Mouse (Mus musculus) gonadal fat pad, adult 2 months (tissue): Measurements from ENCODE around the gene Mmgt2. TPM values are rescaled to one million over a fixed set of nuclear protein-coding genes. Genes with fewer than 3 reads are reported as not detected.

Source experiments
- DNase-seq: peaks from one replicate; pipeline ENCODE4 v3.0.0-alpha.2; 2012; ENCODE audit warnings: low read depth
- polyA plus RNA-seq: library from polyadenylated mRNA; depleted of rRNA; stranded (reverse); fragments of >200 nt; gene quantifications from 2 replicates; pipeline ENCODE4 v1.2.3, GENCODE M21; 2012; rRNA removed

Mmgt2 gene
- 50.9 and 64.9 TPM in 2 replicates for polyA plus RNA-seq

DNA sequence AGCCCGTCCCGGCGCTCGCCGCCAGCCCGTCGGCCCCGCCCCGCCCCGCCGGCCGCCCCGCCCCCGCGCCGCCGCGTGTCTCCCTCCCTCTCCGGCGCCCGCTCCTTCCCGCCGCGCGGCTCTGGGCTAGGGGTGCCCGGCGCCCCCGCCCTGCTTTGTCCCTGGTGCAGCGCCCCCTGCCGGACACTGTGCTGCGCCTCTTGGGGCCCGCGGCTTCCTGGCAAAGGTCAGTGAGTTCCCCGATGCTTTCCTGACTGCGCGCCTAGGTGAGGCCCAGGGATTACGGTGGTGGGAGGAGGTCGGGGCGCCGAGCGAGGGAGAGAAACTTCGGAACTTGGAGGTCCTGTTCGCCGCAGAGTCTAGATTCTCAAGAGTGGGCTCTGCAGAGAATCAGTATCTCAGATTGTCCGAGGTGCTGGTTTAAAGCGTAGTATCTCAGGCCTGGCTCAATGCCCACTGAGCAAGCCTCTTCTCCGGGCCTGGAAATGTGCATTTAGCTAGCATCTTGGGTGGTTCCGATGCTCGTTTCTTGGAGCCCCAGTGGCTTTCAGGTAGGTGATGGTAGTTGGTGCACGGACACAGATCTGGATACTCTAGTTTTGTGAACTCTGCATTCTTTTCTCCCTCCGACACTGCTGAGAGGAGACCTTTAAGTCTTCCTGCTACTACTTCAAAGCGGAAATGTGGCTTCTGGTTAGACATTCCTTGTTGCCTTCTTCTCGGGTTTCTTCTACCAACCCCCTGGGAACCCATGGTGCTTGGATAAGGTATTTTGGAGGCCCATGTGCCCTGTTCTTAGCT lies at the start of gene Mmgt2:
Gene Mmgt2 (plus strand): TSS at position 74 of the 801 bp plus-strand sequence.
- no peak for DNase-seq

DNA sequence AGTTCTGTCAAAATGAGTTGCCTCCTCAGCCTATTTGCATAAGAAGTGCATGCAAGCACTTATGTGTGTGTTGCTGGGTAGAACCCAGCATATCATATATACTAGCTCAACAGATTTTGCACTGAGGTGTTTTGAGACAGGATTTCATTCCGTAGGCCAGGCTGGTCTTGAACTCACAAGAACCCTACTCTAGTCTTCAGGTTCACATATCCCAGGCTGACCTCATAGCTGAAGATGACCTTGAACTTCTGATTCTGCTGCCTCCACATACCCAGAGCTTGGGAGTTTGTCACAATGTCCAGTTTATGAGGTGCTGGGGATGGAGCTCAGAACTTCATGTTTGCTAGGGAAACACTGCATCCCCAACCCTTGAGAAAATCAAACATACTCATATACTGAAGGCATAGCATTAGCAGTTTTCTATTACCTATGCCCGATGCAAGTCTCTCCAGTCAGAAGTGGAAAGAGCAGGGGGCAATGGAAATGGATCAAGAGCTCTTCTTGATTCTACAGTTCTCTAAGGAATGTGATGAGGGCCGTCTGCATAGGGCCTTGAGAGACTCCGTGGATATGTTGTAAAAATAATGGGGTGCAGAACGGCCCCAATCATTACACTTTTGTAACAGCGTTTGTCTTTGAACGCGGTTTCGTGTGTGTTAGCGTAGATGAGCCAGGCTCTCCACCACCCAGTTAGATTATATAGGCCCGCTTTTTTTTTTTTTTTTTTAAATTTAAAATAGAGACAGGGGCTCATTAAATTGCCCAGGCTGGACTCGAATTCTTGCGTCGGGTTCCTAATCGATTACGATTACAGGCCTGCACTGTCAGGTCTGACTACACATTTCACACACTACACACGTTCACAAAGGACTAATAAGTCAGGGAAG lies 46.5 kb upstream of the Mmgt2 start:
- no peak for DNase-seq

DNA sequence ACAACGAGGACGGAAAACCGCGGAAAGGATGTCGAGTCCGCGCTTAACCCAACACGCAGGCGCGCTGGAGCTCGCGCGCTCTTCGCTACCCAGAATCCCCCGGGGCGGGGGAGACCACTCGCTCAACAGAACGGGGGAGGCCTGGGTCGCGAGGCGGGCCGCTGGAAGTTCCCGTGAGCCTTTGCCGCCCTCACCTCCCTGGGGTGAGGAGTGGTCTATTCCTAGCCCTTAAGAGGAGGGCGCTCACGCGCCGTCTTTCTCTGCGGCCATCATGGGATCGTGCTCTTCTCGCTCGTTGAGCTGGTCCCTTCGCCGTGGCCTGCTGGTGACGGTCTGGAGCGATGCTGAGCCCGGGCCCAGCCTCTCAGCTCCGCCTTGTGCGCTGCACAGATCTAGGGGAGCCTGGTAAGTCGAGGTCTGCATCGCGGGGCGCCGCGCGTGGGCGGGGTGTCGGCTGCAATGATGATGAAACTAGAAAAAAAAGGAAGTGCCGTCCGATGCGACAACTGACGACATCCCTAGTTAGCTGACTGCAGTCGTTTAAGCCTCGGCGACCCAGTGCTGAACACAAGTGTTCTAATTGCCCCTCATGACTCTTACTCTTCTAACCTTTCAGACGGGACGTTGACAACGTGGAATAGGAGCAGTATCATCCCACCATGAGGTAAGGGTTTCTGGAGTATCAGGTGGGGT lies 45.7 kb upstream of the Mmgt2 start:
- no peak for DNase-seq

DNA sequence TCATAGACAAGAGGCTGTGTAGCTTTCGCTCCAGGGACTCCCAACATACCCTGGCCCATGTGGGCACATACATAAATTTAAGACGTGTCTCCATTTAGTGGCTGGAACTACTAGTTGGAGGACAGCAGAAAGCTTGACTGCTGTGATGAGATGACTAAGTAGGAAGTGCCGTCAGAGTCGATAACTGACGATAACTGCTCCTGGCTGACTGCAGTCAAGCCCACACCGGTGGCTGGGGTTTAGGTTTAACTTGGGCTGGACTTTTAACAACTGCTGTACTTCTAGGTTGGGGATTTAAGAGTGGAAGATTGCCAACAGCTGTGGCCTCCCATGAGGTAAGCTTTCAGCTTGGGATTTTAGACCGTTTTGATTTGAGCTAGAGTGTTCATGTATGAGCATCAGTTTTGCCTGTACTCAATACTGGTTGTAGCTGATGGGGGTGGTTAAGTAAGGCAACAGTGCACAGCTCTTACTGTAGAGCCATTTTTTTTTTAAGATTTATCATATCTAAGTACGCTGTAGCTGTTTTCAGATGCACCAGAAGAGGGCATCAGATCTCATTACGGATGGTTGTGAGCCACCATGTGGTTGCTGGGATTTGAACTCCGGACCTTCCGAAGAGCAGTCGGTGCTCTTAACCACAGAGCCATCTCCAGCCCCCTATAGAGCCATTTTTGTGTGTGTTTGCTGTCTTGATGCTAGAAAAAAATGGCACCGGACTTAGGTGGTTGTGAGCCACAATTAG lies 45.0 kb upstream of the Mmgt2 start:
- no peak for DNase-seq

DNA sequence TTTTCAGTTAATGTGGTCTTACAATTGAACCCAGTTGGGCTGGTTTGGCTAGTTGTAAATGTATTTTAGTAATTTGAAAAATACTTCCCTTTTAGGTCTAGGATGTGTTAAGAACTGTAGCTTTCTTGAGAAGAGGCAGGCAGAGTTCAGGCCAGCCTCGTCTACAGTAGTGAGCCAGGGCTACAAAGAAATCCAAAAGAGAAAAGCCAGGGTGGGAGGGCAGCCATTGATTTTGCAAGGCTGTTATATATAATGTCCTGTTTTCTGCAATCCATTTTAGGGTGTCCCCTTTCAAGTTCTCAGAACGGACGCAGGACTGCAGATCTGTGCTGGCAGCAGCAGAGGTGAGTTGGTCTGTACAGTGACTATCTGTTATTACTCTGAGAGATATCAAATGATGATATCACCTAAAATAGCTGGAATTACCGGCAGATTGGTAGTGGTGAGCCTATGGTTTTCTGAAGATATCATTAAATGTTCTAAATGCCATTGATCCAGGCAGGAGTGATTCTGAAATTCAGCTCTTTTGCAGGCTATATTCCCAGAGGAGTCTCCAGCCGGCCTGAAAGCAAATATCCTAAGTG lies 44.2 kb upstream of the Mmgt2 start:
- no peak for DNase-seq

DNA sequence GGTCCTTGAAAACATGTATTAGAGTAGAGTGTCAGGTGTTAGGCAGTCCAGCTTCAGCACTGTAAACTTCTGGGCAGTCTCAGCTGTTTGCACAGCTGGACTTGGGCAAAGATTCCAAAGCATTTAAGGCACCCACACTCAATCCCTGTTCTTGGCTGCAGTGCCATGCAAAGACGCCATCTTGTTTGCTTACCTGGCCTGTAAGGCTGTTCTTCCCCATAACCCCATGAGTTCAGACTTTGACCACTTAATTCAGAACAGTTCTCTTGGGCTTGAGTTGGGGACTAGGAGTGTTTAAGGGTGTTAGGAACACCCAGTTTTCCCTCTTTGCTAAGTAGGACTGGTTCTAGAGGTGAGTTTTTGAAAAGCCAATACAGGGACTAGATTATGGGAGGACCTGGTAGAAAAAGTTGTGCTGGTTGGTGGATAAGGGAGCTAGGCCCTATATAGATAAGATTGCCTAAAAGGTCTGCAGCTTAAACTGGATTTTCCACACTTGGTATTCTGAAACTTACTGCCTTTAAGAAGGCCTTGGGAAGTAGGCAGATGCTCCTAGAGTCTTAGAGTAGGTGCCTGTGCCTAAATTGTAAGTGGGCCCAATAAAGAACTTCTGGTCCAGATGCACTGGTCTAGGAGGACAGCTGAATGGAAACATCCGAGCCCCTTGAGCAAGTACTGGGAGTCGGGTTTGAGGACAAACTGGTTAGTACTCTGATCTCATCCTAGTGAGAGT lies 43.4 kb upstream of the Mmgt2 start:
- DNase-seq = no peak

DNA sequence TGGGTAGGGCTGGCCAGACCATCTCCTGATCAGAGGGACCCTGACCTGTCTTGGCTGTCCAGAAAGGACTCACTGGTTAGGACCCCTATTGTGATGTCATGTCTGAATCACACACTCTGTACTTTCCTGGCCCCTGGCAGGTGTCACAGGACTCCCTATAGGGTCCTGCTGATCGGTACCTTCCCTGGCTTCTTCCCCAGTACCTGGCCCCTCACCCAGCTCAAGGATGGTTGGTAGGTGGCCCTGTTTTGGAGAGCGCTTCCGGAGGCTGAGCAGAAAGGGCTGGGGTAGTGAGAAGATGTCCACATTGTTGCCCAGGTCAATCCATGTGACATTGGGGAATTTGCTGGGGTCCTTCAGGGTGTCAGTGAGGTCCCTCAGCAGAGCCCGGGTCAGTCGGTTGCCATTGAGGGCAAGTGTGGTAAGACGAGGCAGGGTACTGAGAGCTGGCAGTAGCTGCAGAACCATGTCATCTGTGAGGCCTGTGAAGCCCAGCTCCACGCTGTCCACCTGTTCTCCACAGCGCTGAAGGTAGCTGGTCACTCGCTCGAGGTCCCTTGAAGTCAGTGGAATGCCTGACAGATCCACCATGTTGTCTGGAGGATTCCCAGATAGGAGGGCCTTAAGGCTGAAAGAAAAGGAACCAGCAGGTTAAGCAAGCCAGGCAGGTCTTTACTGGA lies 42.7 kb upstream of the Mmgt2 start:
- no peak for DNase-seq

DNA sequence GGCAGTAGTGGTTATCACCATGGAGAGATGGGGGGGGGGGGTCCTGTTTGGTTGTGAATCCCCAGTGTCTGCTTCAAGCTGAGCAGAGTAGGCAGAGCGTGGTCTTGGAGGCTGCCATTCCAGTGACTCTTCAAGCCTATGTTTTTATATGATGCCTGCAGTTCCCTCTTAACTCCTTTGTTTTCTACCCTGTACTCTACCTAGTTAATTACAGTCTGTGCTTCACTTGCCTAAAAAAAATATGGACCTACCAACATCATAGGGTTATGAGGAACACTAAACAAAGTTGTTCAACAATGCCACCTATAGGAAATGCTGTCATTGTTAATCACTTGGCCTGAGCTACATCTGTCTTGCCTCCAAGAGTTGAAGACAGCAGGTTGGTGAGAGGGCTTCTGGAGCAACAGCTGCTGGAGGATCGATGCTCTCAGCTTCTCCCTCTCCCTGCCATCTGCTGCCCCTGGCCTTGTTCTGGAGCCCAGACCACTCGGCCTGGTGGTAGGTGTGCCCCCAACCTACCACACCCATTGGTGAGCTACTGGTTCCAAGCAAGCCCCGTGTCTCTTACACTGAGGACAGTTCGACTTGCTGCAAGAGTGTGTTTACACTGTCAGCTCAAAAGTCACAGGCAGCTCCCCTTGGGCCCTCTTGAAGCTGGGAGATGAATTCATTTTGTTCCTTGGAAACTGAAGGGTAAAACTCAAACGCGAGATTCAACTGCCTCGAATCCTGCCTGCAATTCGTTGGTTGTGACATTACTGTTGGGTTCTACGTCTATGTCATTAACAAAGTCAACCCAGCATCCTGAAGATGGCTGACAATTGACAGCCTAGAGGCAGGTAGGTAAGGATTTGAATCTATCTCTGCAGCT lies 41.9 kb upstream of the Mmgt2 start:
- DNase-seq = no peak

DNA sequence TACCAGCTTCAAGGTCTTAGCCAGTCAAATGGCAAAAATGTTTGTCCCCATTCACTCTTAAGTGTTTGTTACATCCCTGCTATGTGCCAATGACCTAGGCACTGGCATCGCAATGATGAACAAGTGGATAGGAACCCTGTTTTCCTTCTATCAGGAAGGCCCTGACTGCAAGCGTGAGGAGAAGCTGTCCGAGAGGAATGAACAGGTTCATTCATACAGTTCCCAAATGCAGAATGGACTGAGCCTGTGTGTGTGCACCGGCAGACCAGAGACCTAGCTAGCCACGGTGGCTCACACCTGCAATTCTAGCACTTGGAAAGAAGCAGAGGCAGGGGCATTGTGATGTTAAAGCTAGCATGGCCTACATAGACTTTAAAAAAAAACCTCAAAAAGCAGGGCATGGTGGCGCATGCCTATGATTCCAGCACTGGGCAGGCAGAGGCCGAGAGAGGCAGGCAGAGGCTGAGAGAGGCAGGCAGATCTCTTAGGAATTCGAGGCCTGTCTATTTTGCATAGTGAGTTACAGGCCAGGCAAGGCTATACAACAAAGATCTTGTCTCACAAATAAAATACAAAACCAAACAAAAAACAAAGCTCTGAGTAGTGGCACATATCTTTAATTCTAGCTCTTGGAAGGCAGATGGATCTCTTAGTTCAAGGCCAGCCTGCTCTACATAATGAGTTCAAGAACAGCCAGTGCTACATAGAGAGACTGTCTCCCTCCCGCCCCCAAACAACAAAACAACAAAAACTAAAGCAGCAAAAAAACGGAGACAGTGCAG lies 41.1 kb upstream of the Mmgt2 start:
- no peak for DNase-seq

DNA sequence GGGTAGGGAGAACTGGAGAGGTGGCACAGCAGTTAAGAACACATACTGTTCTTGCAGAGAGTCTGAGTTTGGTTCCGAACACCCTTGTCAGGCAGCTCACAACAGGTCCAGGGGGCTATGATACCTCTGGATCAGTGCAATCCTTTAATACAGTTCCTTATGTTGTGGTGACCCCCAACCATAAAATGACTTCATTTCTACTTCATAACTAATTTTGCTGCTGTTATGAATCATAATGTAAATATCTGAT lies 40.6 kb upstream of the Mmgt2 start:
- DNase-seq = no peak

DNA sequence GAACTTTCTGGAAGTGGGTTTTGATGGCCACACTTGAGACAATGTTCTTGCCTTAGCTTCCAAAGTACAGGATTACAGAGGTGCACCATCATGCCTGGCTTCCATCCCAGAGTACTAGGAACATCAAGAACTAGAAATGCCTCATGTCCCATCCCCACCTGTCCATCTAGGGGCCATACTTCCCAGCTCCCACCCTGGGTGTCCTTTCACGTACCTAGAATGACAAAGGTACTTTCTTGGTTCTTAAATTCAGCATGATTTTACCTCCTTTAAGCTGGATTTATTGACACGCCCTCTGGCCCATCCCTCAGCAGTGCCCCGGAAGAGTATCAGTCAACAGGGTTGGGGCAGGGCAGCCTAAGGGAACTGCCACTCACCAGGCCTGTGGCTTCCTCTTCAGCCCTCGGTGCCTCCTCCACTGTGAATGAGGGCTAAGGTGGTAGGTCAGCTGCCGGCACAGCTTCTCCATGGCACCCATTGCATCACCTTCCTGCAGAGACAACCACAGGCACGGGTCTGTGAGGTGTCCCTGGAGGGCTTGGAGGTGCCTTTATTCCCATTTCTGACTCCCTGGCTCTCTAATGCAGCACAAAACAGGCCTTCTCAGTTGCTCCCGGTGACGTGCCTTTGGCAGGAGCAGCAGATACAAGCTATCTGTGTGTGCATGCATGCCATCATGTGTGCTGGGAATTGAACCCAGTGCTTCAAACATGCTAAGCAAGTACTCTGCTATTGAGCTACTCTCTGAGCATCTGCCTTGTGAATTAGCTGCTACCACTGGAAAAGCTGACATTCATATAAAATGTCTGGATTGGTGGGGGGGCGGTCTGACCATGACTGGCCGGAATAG lies 39.4 kb upstream of the Mmgt2 start:
- no peak for DNase-seq

DNA sequence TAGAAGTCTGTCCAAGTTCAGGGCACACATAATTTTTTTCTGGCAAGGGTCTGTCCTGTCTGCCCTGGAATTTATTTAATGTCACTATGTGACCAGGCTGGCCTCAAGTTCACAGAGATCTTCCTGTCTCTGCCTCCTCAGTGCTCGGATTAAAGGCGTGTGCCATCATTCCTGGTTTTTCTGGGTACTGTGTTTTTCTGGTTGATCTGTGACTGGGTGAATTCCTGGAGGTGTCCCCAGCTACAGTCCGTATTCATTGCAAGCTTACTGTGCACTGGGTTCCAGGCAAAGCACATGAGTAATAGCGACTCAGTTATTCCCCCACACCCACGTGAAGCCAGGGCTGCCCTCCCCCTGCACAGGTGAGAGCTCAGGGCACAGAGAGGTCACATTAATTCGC lies 38.2 kb upstream of the Mmgt2 start:
- DNase-seq = no peak

DNA sequence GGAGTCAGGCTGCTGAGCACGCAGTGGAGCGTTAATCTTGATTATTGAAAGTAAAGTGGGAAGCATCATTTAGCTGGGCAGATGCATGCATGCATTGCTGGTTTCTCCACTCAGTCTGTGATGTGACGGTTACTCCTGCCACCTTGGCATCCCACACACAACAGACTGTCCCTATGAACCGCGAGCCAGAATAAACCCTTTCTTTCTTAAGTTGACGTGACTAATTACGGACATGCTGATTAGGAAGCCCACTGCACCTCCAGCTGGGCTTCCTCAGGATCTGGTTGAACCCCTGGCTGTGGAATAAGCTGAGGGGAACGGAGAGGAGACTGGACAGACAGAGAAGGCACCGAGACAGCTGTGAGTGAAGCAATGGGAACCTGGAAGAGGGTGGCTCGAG lies 35.9 kb upstream of the Mmgt2 start:
- no peak for DNase-seq

DNA sequence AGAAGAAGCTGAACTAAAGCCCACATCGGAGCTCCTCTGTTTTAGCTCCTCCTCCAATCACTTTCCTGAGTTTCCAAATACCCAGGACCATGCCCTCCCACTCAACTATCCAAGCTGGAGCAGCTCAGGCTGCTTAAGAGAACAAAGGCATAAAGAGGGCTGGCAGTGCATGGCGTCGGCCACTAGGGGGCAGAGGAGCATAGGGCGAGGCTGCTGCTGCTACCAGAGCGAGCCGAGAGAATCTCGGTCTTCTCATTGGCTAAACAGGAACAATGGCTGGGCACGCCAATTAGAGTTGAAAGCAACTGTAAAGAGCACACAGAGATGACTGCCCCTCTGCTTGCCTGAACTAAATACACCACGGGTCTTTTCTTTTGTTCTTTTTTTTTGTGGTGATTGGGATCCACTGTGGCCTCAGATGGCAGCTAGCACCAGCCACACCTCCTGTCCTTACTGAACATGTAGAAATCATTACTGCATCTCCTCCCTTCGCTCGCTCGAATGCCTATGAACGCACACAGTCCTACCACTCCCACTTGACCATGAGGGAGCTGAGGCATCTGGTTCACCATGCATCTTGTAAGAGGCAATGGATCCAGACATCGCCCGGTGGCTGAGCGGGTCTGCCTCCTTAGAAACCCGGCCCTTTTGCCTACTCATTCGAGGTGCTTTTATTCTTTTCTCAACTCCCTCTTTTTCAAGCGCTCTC lies 34.7 kb upstream of the Mmgt2 start:
- DNase-seq = no peak

DNA sequence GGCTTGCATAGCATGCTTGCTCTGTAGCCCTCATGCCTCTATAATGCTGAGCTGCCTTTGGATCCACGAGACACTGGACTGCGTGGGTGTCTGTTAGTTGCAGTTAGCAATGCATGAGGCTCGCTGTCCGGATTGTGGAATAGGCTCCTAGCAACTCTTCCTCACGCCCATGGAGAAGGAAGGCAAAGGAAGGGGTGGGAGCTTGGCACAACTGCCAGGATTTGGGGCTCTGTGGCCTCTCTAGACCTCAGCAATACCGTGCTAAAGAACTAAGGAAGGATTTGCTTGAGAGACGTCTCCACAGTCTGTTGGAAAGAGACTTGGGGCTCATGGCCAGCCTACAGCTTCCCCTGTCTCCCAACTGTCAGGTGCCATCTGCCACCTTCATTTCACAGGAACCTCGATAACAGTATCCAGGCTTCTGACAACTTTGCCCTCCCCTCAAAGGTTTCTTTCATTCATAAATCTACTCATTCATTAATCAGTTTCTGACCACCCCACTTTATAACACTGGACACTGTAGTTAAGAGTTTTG lies 33.5 kb upstream of the Mmgt2 start:
- no peak for DNase-seq

DNA sequence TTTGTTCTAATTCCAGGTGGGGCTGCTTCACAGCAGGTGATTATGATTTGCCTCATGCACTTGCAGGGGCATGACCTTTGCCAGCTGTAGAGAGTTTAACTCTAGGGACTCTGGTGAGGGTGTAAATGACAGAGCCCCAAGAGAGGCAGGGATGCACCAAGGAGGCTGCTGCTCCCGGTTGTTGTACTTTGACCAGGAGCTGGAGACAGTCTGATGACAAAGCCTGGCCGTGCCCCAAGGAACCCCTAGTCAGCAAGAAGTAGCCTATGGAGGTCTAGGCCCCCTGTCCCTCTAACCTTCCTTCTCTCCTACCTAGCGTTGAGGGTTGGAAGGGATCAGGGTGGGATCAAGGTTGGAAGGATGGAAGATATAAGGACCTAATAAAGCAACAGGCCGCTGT lies 33.0 kb upstream of the Mmgt2 start:
- no peak for DNase-seq

DNA sequence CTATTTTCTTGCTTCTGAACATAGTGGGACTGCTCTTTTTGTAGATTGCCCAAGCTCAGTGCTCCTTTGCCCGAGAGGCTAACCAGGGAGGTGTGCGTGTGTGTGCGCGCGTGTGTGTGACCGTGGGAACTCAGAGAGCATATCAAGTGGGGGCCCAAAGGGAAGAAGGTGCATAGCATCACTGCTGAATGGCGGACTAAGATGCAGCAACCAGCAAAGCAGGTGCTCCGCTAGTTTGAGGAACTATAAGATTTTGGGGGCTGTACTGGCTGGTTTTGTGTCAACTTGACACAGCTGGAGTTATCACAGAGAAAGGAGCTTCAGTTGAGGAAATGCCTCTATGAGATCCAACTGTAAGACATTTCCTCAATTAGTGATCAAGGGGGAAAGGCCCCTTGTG lies 27.4 kb upstream of the Mmgt2 start:
- no peak for DNase-seq
